Mouse (Mus musculus): Measurements from ENCODE around the gene Pmpca. TPM values are rescaled to one million over a fixed set of nuclear protein-coding genes. Genes with fewer than 3 reads are reported as not detected.

Pmpca gene
- total and polyA plus RNA-seq, 3 experiments: 76.5 to 542 (median 94.3) TPM

DNA sequence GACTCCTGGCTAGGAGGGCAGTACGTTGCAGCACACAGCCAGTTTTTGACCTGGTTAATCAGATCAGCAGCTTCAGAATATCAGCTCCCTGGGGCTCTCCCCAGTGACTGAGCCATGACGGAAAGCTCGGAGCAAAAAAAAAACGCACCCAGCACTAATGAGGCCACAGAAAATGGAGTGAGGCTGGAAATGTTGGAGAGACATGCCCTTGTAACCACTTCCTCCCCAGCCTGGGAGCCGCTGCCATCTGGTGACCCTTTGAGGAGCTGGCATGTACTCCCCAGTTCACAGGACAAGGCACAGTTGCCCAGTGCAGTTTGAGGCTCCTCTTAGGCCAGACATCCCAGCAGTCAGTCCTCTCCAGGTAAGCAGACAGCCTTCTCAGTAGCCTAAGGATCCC, 21.0 kb downstream of the Pmpca start:
- H3K9me3 ChIP-seq (replicated peaks): no peaks in the 10 kb centered on the region
- DNase-seq (ENCODE audit: low spot score): no peak
- no peaks in the 10 kb centered on the region for H3K27me3 ChIP-seq (ENCODE audit: insufficient read depth, low read length)
- peaks cover 89% of the 10 kb centered on the region for H3K36me3 ChIP-seq (replicated peaks)
- TF ChIP-seq CTCF (IDR thresholded peaks at IDR 0.05; ENCODE audit: low read depth, low read length): no peak
- TF ChIP-seq POLR2AphosphoS5 (IDR thresholded peaks at IDR 0.05; ENCODE audit: insufficient replicate concordance, low read depth, low read length): no peak
- no peak for TF ChIP-seq GATA1 (IDR thresholded peaks at IDR 0.05; ENCODE audit: borderline replicate concordance, low read length)
- TF ChIP-seq TAL1 (conservative IDR thresholded peaks at IDR 0.05; ENCODE audit: low read depth, low read length): no peak
- TF ChIP-seq GATA2 (IDR thresholded peaks at IDR 0.05; ENCODE audit: borderline replicate concordance, low read depth, low read length): no peak
- no peak overlapping the region for H3K4me3 ChIP-seq (ENCODE audit: low read depth, low read length)
- no peak for ATAC-seq (ENCODE audit: extremely low read depth, insufficient number of reproducible peaks, low FRiP score, poor library complexity, severe bottlenecking)
- H3K4me1 ChIP-seq (ENCODE audit: insufficient read depth, low read depth, low read length): peaks cover 36% of the 10 kb centered on the region

- Histone ChIP-seq H3K36me3 (replicated peaks) (peaks cover 89% of the 10 kb centered on the region), H3K27me3 (ENCODE audit: insufficient read depth, low read length) (no peaks in the 10 kb centered on the region), H3K4me1 (ENCODE audit: insufficient read depth, low read depth, low read length) (peaks cover 30% of the 10 kb centered on the region), H3K9me3 (replicated peaks) (no peaks in the 10 kb centered on the region), H3K4me3 (ENCODE audit: low read depth, low read length) (no peak overlapping the region)
- no peak for ATAC-seq (ENCODE audit: extremely low read depth, insufficient number of reproducible peaks, low FRiP score, poor library complexity, severe bottlenecking)
- no peak for DNase-seq (ENCODE audit: low spot score)
- TF ChIP-seq TAL1 (conservative IDR thresholded peaks at IDR 0.05; ENCODE audit: low read depth, low read length) (no peak), GATA2 (IDR thresholded peaks at IDR 0.05; ENCODE audit: borderline replicate concordance, low read depth, low read length) (no peak)
Observed at GRCm38 (mm10) chr2:26410931-26411411, 21.8 kb downstream of the Pmpca start.

GRCm38 (mm10) chr2:26417066-26417465, 27.9 kb downstream of the Pmpca start:
- peaks cover 99% of the 10 kb centered on the region for H3K36me3 ChIP-seq (replicated peaks)
- no peaks in the 10 kb centered on the region for H3K27me3 ChIP-seq (ENCODE audit: insufficient read depth, low read length)
- no peak for ATAC-seq (ENCODE audit: extremely low read depth, insufficient number of reproducible peaks, low FRiP score, poor library complexity, severe bottlenecking)
- no peak for DNase-seq (ENCODE audit: low spot score)
- TF ChIP-seq GATA2 (IDR thresholded peaks at IDR 0.05; ENCODE audit: borderline replicate concordance, low read depth, low read length): no peak
- no peak for TF ChIP-seq GATA1 (IDR thresholded peaks at IDR 0.05; ENCODE audit: borderline replicate concordance, low read length)
- no peak for TF ChIP-seq CTCF (IDR thresholded peaks at IDR 0.05; ENCODE audit: low read depth, low read length)
- no peak overlapping the region for H3K4me3 ChIP-seq (ENCODE audit: low read depth, low read length)
- H3K4me1 ChIP-seq (ENCODE audit: insufficient read depth, low read depth, low read length): peaks cover 3% of the 10 kb centered on the region; the same call in 1 of the 2 replicates
- H3K9me3 ChIP-seq (replicated peaks): no peaks in the 10 kb centered on the region

GRCm38 (mm10) chr2:26418120-26418519, 29.0 kb downstream of the Pmpca start:
- no peak overlapping the region for H3K4me3 ChIP-seq (ENCODE audit: low read depth, low read length)
- peaks cover 99% of the 10 kb centered on the region for H3K36me3 ChIP-seq (replicated peaks)
- no peaks in the 10 kb centered on the region for H3K9me3 ChIP-seq (replicated peaks)
- DNase-seq (ENCODE audit: low spot score) (no peak), ATAC-seq (ENCODE audit: extremely low read depth, insufficient number of reproducible peaks, low FRiP score, poor library complexity, severe bottlenecking) (no peak)
- no peak for TF ChIP-seq GATA2 (IDR thresholded peaks at IDR 0.05; ENCODE audit: borderline replicate concordance, low read depth, low read length)
- H3K27me3 ChIP-seq (ENCODE audit: insufficient read depth, low read length): no peaks in the 10 kb centered on the region
- H3K4me1 ChIP-seq (ENCODE audit: insufficient read depth, low read depth, low read length): peaks cover 3% of the 10 kb centered on the region; the same call in 1 of the 2 replicates

DNA sequence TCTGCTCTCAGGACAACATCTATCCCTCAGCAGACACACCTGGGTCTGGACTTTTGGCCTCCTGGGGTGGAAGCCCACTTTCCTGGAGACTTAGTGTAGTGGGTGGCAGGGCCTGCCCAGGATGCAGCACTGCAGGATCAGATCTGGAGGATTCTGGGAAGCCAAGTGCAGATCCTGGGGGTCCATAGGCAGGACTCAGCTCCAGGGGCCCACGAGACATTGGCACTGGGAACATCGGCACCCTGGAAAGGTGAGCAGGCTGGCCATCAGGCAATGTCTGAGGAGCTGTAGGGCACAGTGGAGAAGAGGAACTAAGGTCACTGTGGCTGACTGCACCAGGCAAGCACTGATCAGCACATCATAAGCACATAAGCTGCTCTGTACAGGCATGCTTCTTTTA, 32.8 kb downstream of the Pmpca start:
- H3K27me3 ChIP-seq (ENCODE audit: insufficient read depth, low read length): no peaks in the 10 kb centered on the region
- H3K36me3 ChIP-seq (replicated peaks): peaks cover 98% of the 10 kb centered on the region
- ATAC-seq (ENCODE audit: extremely low read depth, insufficient number of reproducible peaks, low FRiP score, poor library complexity, severe bottlenecking) (no peak), DNase-seq (ENCODE audit: low spot score) (no peak)
- peaks cover 3% of the 10 kb centered on the region; the same call in 1 of the 2 replicates for H3K4me1 ChIP-seq (ENCODE audit: insufficient read depth, low read depth, low read length)
- H3K4me3 ChIP-seq (ENCODE audit: low read depth, low read length): no peak overlapping the region
- TF ChIP-seq POLR2AphosphoS5 (IDR thresholded peaks at IDR 0.05; ENCODE audit: insufficient replicate concordance, low read depth, low read length): no peak
- TF ChIP-seq GATA2 (IDR thresholded peaks at IDR 0.05; ENCODE audit: borderline replicate concordance, low read depth, low read length): no peak
- TF ChIP-seq TAL1 (conservative IDR thresholded peaks at IDR 0.05; ENCODE audit: low read depth, low read length): no peak
- no peak for TF ChIP-seq CTCF (IDR thresholded peaks at IDR 0.05; ENCODE audit: low read depth, low read length)
- TF ChIP-seq GATA1 (IDR thresholded peaks at IDR 0.05; ENCODE audit: borderline replicate concordance, low read length): no peak
- no peaks in the 10 kb centered on the region for H3K9me3 ChIP-seq (replicated peaks)

DNA sequence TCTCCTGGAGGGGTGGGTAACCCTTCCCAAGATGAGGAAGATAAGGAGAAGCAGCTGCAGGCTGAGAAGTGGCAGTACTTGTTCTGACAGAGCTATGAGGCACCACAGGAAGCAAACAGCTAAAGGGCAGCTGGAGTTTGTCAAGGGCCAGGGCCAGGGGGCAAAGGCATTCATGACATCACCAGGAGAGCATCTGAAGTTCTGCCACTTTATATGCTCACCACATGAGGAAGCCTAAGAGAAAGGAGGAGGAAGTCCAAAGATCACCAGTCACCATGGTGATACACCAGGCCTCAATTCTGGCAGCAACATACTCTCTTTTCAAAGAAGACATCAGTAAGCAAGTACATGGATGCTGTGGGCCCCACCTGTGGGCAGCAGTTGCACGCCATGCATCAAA, 33.9 kb downstream of the Pmpca start:
- H3K27me3 ChIP-seq (ENCODE audit: insufficient read depth, low read length): no peaks in the 10 kb centered on the region
- DNase-seq (ENCODE audit: low spot score) (no peak), ATAC-seq (ENCODE audit: extremely low read depth, insufficient number of reproducible peaks, low FRiP score, poor library complexity, severe bottlenecking) (no peak)
- H3K9me3 ChIP-seq (replicated peaks): no peaks in the 10 kb centered on the region
- no peak for TF ChIP-seq CTCF (IDR thresholded peaks at IDR 0.05; ENCODE audit: low read depth, low read length)
- TF ChIP-seq POLR2AphosphoS5 (IDR thresholded peaks at IDR 0.05; ENCODE audit: insufficient replicate concordance, low read depth, low read length): no peak
- TF ChIP-seq GATA1 (IDR thresholded peaks at IDR 0.05; ENCODE audit: borderline replicate concordance, low read length): no peak
- no peak for TF ChIP-seq GATA2 (IDR thresholded peaks at IDR 0.05; ENCODE audit: borderline replicate concordance, low read depth, low read length)
- TF ChIP-seq TAL1 (conservative IDR thresholded peaks at IDR 0.05; ENCODE audit: low read depth, low read length): no peak
- H3K4me3 ChIP-seq (ENCODE audit: low read depth, low read length): no peak overlapping the region
- peaks cover 98% of the 10 kb centered on the region for H3K36me3 ChIP-seq (replicated peaks)
- H3K4me1 ChIP-seq (ENCODE audit: insufficient read depth, low read depth, low read length): no peaks in the 10 kb centered on the region

GRCm38 (mm10) chr2:26424541-26424940, 35.4 kb downstream of the Pmpca start:
- Histone ChIP-seq H3K9me3 (replicated peaks) (no peaks in the 10 kb centered on the region), H3K27me3 (ENCODE audit: insufficient read depth, low read length) (no peaks in the 10 kb centered on the region), H3K4me1 (ENCODE audit: insufficient read depth, low read depth, low read length) (no peaks in the 10 kb centered on the region), H3K36me3 (replicated peaks) (peaks cover 98% of the 10 kb centered on the region), H3K4me3 (ENCODE audit: low read depth, low read length) (no peak overlapping the region)
- ATAC-seq (ENCODE audit: extremely low read depth, insufficient number of reproducible peaks, low FRiP score, poor library complexity, severe bottlenecking) (no peak), DNase-seq (ENCODE audit: low spot score) (no peak)
- no peak for TF ChIP-seq POLR2AphosphoS5 (IDR thresholded peaks at IDR 0.05; ENCODE audit: insufficient replicate concordance, low read depth, low read length)
- TF ChIP-seq TAL1 (conservative IDR thresholded peaks at IDR 0.05; ENCODE audit: low read depth, low read length): no peak
- TF ChIP-seq CTCF (IDR thresholded peaks at IDR 0.05; ENCODE audit: low read depth, low read length): no peak
- TF ChIP-seq GATA2 (IDR thresholded peaks at IDR 0.05; ENCODE audit: borderline replicate concordance, low read depth, low read length): no peak
- TF ChIP-seq GATA1 (IDR thresholded peaks at IDR 0.05; ENCODE audit: borderline replicate concordance, low read length): no peak

All from G1E (cell line).